Mouse (Mus musculus) MEL-GATA-1-ER (cell line): Measurements from ENCODE around the gene Plppr2.

ENCODE experiments used
- DNase-seq: peaks from one replicate; pipeline ENCODE4 v3.0.0-alpha.2; 2012; ENCODE audit warnings: low read depth; ENCODE audit errors: extremely low read depth

Plppr2 gene

GRCm38 (mm10) chr9:21936692-21937570, at the start of gene Plppr2:
Gene Plppr2, plus strand, starts transcription at chr9:21937033.
- DNase-seq = peak; percentile 92

- DNase-seq = no peak
Observed at GRCm38 (mm10) chr9:21889229-21889628, 47.6 kb upstream of the Plppr2 start.

DNA sequence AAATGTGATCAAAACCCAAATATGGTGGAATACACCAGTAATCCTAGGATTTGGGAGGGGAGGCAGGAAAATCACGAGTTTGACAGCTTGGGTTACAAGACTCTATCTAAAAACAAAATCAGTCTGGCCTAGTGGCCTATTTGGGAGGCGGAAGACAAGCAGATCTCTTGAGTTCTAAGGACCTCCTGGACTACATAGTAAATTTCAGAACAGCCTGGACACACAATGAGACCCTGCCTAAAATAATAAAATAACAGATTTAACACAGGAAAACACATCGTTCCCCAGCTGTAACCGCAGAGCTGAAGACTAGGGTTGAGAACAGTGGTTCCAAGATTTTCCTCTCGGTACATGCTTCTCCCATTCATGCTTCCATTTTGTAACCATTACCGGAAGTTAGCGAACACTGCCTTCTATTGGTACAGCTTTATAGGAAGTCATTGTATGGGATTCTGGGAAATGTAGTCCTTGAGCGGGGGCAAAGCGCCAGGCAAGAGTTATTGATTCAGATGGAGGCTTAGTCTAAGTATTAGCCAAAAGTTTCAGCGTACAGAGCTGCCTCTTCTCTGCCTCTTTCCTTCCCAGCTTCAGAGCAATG, 35.5 kb upstream of the Plppr2 start:
- peak; percentile 92 for DNase-seq

DNA sequence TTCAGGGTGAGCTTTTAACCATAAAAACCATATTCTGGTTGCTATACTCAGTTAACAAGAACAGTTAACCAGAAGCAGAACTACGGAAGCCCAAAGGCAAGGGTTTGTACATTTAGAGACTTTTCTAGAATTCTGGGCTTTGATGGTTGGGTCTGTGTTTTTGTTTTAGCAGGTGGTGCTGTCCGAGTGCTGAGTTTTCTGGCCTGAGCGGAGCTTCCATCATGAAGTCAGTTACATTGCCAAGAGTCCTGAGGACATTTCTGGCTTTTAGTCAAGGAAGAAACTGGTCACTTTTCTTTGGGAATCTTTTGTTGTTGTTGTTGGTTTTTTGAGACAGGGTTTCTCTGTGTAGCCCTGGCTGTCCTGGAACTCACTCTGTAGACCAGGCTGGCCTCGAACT, 32.8 kb upstream of the Plppr2 start:
- DNase-seq = no peak

DNA sequence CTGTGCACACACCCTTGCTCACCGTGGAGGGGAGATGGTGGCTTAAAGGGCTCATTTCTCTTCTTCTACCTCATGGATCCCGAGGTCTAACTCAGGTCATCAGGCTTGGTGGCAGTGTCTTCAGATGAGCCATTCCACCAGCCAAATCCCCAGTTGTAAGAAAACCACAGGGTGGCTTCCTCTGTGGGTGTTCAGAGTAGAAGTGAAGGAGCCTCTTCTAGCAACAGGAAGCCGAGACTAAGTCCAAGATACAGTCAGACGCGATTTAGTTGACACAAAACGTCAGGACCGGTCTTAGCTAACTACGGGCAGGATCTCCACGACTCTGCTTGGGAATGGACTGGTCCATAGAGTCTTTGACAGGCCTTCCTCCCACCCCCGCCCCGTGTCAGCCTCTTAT, 28.6 kb upstream of the Plppr2 start:
- DNase-seq = no peak

DNA sequence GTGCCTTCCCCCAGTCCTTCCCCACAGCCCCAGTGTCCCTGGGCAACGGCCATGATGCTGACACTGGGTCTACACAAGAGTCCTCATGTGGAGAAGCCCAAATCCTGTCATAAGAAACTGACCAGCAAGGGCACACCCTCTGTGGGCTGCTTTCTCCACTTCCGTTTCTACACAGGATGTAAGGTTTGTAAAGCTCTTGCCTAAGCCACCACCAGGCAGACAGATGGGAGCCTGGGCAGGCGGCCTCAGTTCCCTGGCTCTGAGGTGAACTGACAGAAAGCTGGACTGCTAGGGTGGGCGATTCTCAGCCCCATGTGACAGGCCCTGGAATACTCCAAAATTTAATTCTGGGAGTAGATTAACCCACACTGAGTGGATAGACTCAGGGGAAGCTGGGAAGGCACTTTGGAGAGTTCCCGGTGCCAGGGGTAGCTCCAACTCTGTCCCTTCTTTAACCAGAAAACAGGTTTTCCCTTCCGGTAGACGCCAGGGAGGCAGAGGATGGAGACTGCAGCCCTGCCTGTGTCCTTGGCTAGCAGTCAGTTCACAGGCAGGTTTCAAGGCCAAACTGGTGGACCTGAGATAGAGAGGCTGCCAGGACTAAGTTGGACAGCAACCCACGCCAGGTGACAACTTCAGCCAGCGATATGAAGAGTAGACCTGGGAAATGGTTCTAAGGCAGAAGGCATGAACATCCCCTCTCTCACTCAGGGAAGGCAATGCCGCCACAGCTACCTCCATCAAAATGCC, 27.2 kb upstream of the Plppr2 start:
- DNase-seq = no peak

DNA sequence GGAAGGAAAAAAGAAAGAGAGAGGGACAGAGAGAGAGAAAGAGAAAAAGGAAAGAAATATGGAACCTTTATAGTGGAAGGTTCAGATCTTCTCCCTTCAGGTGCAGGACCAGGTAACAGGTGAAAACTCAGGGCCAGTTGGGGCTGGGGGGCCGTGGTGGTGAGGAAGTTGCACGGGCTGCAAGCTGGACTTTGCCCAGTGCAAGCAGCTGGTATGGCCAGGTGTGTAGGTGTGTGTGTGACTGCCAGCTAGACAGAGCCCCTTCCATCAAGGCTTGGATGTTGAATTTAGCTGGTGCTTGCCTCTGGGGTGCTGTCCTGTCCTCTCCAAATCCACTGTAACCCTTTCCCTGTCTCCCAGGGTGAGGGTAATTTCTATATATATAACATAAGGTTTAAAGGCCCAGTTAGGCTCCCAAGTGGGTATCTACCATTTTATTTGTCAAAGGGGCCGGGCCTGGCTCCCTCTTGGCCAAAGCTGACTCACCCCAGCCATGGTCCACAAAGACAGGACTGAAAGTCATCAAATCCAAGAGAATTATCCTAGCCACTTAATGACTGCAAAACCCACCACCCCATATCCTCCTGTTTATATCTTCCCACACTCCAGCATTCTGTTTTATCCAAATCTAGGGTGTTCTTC, 19.9 kb upstream of the Plppr2 start:
- DNase-seq = no peak

- DNase-seq = no peak
Observed at GRCm38 (mm10) chr9:21917493-21918034, 19.3 kb upstream of the Plppr2 start.

DNA sequence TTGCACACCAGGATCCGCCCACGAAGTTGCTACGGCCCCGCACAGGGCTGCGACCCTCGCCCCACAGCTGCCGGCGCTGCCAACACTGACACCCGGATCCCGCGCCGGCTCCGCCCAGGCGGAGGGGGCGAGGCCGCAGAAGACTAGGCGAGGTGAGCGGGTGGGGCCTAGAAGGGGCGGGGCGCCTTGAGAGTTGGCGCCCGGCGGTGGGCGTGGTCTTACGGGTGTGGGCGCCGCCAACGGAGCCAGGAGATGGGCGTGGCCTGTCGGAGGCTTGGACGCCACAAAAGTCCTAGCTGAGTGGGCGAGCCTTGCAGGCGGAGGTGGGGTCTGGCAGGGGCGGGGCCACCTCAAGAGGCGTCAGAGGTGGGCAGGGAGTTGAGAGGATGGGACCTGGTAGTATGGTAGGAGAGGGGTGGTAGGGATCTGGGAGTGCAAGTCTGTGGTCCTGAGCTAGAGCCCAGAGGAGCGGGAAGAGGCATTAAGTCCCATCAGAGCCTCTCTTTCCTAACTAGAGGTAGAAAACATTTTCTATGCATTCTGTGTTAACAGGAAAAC, 18.7 kb upstream of the Plppr2 start, which contains the start of gene Rab3d:
Gene Rab3d (minus strand): TSS at position 158 of the 558 bp plus-strand sequence.
- DNase-seq = peak; percentile 88

DNA sequence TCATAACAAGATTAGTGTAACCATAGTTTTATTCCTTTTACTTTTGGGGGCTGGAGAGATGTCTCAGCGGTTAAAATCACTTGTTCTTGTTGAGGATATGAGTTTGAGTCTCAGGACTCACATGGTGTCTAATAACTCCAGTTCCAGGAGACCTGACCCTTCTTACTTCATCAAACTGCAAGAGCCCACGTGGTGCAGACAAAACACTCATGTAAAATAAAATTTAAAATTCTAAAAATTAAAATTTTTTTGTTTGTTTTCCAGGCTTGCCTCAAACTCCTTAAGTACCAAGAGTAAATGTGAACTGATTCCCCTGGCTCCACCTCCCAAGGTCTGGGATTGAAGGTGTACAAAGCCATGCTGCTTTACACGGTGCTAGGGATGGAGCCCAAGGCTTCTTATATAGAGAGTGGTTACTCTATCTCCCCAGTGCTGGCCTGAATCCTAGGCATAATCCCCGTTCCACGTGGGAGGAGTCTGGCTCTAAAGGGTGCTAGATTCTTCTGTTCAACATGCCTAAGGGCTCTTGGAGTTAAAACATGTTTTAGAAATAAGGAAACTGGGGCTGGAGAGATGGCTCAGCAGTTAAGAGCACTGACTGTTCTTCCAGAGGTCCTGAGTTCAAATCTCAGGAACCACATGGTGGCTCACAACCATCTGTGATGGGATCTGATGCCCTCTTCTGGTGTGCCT, 18.0 kb upstream of the Plppr2 start:
- DNase-seq = no peak

- no peak for DNase-seq
Observed at GRCm38 (mm10) chr9:21923036-21923435, 13.8 kb upstream of the Plppr2 start.

GRCm38 (mm10) chr9:21923490-21924098, 13.2 kb upstream of the Plppr2 start:
- no peak for DNase-seq

DNA sequence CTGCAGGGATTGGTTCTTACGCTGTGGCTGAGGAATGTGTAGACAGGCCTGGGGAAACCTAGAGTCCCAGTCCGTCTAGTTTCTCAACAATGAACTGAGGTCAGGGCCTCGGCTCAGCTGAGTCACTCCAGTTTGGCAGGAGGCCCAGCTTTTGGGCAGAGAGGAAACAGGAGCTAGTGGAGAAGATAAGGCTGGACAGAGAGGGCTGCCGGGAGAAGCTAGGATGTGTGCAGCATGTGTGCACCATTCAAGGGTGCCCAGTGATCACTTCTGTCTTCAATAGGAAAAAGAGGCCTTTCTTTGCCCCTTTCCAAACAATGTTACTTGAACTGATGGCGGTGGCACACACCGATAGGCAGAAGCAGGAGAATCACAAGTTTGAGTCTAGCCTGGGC, 12.7 kb upstream of the Plppr2 start:
- peak; percentile 98 for DNase-seq

DNA sequence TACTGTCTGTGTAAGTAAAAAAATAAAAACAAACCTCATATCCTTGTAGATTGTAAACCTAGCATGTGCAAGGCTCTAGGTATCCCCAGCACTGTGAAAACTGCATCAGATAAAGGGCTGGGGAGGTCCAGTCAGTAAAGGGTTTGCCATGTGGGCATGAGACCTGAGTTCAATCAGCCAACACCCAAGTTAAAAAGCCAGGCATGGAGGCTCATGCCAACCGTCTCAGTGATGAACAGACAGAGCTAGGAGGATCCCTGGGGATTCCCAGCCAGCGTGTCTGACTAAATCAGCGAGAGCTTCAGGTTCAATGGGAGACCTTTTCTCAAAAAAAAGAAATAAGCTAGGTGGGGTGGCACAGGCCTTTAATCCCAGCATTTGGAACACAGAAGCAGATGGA, 11.8 kb upstream of the Plppr2 start:
- no peak for DNase-seq

GRCm38 (mm10) chr9:21925506-21925905, 11.3 kb upstream of the Plppr2 start:
- no peak for DNase-seq

DNA sequence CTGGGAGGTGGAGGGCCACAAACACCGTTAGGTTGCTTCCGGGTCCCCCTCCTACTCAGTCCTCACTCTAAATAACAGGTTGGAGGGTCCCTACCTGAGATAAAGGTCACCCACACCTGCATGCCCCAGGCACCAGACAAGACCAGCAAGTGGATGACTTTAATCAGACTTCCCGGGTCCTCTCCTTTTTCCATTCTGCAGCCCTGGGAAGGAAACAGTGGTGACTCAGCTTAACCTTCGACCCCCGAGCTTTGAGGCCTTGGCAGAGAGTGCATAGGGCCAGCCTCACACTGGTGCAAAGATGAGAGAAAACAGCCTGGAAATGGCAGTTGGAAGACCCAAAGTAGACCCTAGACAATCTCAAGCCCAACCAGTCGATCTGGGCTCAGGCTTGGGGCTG, 10.7 kb upstream of the Plppr2 start:
- no peak for DNase-seq

GRCm38 (mm10) chr9:21926784-21927183, 10.0 kb upstream of the Plppr2 start:
- DNase-seq = peak; percentile 43

DNA sequence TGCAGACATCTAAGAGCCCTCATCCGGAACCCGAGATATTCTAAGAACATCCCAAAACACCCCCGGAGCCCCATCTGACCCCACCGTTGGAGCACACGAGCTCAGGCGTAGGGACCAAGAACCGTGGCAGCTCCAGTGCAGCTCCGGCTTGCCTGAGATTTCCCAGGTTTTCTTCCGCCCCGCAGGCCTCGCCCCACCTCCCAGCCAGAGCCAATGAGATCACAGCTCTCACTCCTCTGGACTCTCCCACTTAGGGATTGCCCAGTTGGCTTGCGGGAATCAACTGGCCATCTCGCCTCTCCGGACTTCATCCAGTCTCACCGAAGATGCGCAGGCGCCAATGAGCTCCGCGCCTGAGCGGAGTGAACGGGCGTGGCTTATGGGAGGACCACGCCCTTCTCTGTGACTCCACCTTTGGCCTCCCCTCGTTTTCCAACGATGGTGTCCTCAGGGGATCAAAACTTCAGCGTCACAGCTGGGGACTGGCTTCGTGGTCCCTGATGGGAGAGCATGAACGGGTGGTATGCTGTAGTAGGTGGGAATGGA, 9.6 kb upstream of the Plppr2 start, which contains the start of the genes Ccdc159 and Tmem205:
Gene Ccdc159 (plus strand): TSS at position 264 of the 546 bp plus-strand sequence.
Gene Tmem205 (minus strand): TSS at position 349 of the 546 bp plus-strand sequence.
- DNase-seq = peak; percentile 97

DNA sequence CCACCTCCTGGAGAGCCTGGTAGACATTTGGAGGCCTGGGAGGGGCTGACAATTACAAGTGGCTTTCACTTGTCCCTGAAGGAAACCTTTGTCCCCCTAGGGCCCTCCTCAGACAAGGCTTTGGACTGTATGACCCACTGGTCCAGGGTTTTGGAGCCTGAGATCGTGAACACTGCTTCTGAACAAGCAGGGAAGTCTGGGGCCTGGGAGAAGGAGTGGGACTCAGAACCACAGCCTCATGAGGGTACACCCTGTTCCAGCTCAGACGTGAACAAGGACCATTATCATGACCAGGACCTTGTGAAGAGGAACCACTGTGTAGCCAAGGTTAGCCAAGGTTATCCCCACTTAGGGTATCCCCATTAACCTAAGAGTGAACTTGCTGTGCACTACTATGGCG, 7.6 kb upstream of the Plppr2 start:
- no peak for DNase-seq
